9 mouse cellular contexts compared by ENCODE assay signal in the genomic region with DNA sequence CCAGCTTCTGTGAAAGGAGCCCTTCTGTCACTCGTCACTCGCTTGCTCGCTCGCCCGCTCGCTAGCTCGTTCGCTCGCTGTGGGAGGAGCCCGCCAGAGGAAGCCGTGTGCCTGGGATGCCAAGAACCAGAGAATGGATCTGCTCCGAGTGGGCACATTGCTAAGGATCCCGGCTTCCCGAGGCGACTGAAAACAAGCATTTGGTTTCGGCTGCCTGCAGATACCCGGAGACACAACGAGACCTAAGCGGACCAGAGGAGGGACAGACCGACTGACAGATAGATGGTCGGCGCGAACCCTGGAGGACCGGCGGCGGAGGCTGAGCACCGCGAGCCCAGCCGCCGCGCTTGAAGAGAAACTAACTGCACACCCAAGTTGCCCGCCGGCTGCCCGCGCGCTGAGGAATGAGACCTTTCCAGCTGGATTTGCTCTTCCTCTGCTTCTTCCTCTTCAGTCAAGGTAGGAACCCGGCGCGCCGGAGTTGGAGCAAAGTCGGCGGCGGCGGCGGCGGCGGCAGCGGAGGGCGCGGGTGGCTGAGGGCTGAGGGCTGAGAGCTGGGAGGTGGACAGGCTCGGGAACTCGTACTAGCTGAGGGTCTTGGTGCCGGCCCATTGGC. TPM values are rescaled to one million over a fixed set of nuclear protein-coding genes. Genes with fewer than 3 reads are reported as not detected.
DNase-seq lines count a peak whose midpoint lies in the region; ATAC-seq lines count a peak whose summit lies in the region.
"Had no signal": no experiment of that assay in that cellular context is flagged by ENCODE, and none has a peak within 500 bp of the region (broad histone marks: within the 10 kb centered on the region; RNA-seq: fewer than 3 reads in every experiment).

No protein-coding gene starts in this region.

- H3K4me1 ChIP-seq in intestine, embryonic 14.5 days (replicated peaks; ENCODE audit: control insufficient read depth, insufficient read depth, low read length): no peaks in the 10 kb centered on the region; the same call in 1 of the 2 replicates

- peak overlapping the region; percentile 64 for H3K4me3 ChIP-seq in intestine, embryonic 14.5 days (ENCODE audit: low read depth, low read length)
- H3K4me3 ChIP-seq: erythroblast, embryonic 14.5 days had no signal

- no peak for ATAC-seq in intestine, embryonic 14.5 days (replicated peaks; ENCODE audit: low FRiP score, low TSS enrichment, low read depth)
- peak; percentile 74 for ATAC-seq in megakaryocyte progenitor cell, adult 5-6 weeks (replicated peaks; ENCODE audit: poor library complexity)
- ATAC-seq in erythroblast, adult 5-6 weeks (replicated peaks; ENCODE audit: low FRiP score, poor library complexity, severe bottlenecking): no peak

- H3K36me3 ChIP-seq in intestine, embryonic 14.5 days (ENCODE audit: control insufficient read depth, insufficient read depth, low read length): no peaks in the 10 kb centered on the region

- H3K9me3 ChIP-seq in intestine, embryonic 14.5 days (ENCODE audit: control insufficient read depth, low read length): no peaks in the 10 kb centered on the region

- H3K27ac ChIP-seq in intestine, embryonic 14.5 days (ENCODE audit: low read depth): no peak overlapping the region

- peaks cover 52% of the 10 kb centered on the region for H3K27me3 ChIP-seq in intestine, embryonic 14.5 days (replicated peaks; ENCODE audit: control insufficient read depth, insufficient read depth, low read length)

- H3K4me2 ChIP-seq in intestine, embryonic 14.5 days (ENCODE audit: low read length): peak overlapping the region; percentile 85

- under 1% methylated on average over 53 of the region's 53 CpGs for WGBS in intestine, embryonic 14.5 days

- intact Hi-C loops in gastrocnemius, postnatal 36 days (cut with DNase I): no loop called here
- intact Hi-C loops in left cerebral cortex, postnatal 10 days (cut with DNase I): loop anchor here (5.0 to 10.0 kb wide), 3 partner anchors 284 to 528 kb away; no protein-coding TSS in a partner anchor

- peak; percentile 46 for DNase-seq in adrenal gland, postnatal 10 days
- DNase-seq in embryo, embryonic 11 days: peak; percentile 89
- peak; percentile 11 to 37 for DNase-seq in gastrocnemius, postnatal 36 days
- DNase-seq in intestine, embryonic 14.5 days (ENCODE audit: low spot score): peak; percentile 85
- DNase-seq in left cerebral cortex, postnatal 10 days (ENCODE audit: extremely low spot score in 1 of 2, low spot score in 2 of 2): peak; percentile 75 to 76
- DNase-seq in skeletal muscle tissue, adult 2 months (ENCODE audit: low read depth, low spot score): peak; percentile 7

- H3K9ac ChIP-seq in intestine, embryonic 14.5 days (ENCODE audit: low read length): peak overlapping the region; percentile 32

RNA-seq across cellular contexts. Expression of a gene that starts 3.1 kb away (rescaled TPM):
- 1 to 10 TPM; 1.0 to 2.2 TPM for total RNA-seq in adrenal gland, postnatal 10 days (2021)
- under 1 TPM; 0.51 to 0.54 TPM for total RNA-seq in gastrocnemius, postnatal 36 days (2021)
- 3.2 and 4.5 TPM in 2 replicates for polyA plus RNA-seq in intestine, embryonic 14.5 days (2014; fragmentation: Nextera tagmentation; extraction: Ambion mirVana)
- total RNA-seq in left cerebral cortex, postnatal 10 days (2021): 10 to 100 TPM; 77.0 to 80.1 TPM
- total RNA-seq in megakaryocyte progenitor cell, adult 5-6 weeks (2015): not detected in 2 replicates
- total RNA-seq in megakaryocyte progenitor cell, adult 5-6 weeks (2017): 0.03 TPM in 1 of 2 replicates, not detected in the other
- not detected in 2 replicates for total RNA-seq in erythroblast, adult 5-6 weeks (2015; ENCODE audit: low replicate concordance)
- not detected in 2 replicates for total RNA-seq in erythroblast, adult 5-6 weeks (2017; ENCODE audit: low replicate concordance)
- polyA plus RNA-seq: erythroblast, embryonic 14.5 days had no signal

Comparison
In these comparisons a context has a peak if more than half of its experiments do, and no peak if none do; other contexts are left out.
1. DNase-seq: peak in every context shown above with its lines; median percentile 89 in embryo, embryonic 11 days; 85 in intestine, embryonic 14.5 days; 76 in left cerebral cortex, postnatal 10 days; 46 in adrenal gland, postnatal 10 days; 24 in gastrocnemius, postnatal 36 days; 7 in skeletal muscle tissue, adult 2 months.
2. RNA of a gene that starts 3.1 kb away (total RNA-seq): 77.0 to 80.1 TPM in left cerebral cortex, postnatal 10 days; 1.0 to 2.2 TPM in adrenal gland, postnatal 10 days, 0.51 to 0.54 TPM in gastrocnemius, postnatal 36 days, 0.03 TPM in megakaryocyte progenitor cell, adult 5-6 weeks and not detected in erythroblast, adult 5-6 weeks; every median in the first group is over 10 times any median in the second.